ENCODE assay signal across 8 mouse cellular contexts in the genomic region with DNA sequence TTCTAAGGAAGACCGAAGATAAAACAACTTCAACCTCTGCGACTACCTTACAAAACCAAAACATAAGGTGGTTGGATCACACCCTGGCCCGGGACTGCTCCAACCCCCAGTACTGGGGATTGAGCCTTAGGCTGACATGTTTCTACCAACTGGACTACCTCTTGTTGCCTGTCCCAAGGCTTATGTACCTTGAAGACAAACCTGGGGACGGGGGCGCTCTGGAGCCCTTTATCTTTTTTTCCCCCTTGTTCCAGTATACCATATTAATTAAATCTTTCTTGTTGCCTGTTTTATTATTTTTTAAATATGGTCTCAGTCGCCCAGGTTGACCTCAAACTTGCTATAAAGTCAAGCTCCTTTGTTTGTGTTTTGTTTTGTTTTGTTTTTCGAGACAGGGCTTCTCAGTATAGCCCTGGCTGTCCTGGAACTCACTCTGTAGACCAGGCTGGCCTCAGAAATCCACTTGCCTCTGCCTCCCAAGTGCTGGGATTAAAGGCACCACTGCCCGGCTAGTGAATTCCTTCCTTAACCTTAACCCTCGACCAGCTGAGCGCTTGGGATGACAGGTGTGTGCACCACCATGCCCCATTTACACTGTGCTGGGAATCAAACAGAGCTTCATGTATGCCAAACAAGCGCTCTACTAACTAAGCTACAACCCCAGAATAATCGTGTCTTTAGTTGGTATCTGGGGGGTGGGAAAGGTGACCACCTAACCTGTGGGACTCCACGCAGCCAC. TPM values are rescaled to one million over a fixed set of nuclear protein-coding genes. Genes with fewer than 3 reads are reported as not detected.
A peak's percentile ranks its signal among the peaks of the same experiment; 100 is the strongest.
DNase-seq lines count a peak whose midpoint lies in the region; ATAC-seq and TF ChIP-seq lines count a peak whose summit lies in the region.

No protein-coding gene starts in this region.

- H3K36me3 ChIP-seq in heart, embryonic 11.5 days (ENCODE audit: control insufficient read depth, insufficient read depth, low read length), result peaks cover 13% of the 10 kb centered on the region
- peaks cover 52% of the 10 kb centered on the region for H3K36me3 ChIP-seq in E14TG2a.4 (ENCODE audit: insufficient read depth, low read length)
- peaks cover 46% of the 10 kb centered on the region for H3K36me3 ChIP-seq in hindbrain, embryonic 10.5 days
- H3K36me3 ChIP-seq in megakaryocyte, embryonic 14.5 days (replicated peaks; ENCODE audit: low read length), result peaks cover 47% of the 10 kb centered on the region

- TF ChIP-seq CTCF in E14TG2a.4 (conservative IDR thresholded peaks at IDR 0.05; ENCODE audit: low read length), result no peak

- peak overlapping the region; percentile 46; the same call in 1 of the 2 replicates for H3K27ac ChIP-seq in heart, embryonic 11.5 days (ENCODE audit: low read depth, low read length)
- H3K27ac ChIP-seq in hindbrain, embryonic 10.5 days, result peak overlapping the region; percentile 90

- no peak for DNase-seq in heart, postnatal 4 days
- DNase-seq in hindbrain, embryonic 10.5 days (ENCODE audit: low spot score), result no peak
- DNase-seq in embryo, embryonic 10.5 days (ENCODE audit: low spot score), result no peak
- no peak for DNase-seq in adrenal gland, postnatal 25 days
- no peak for DNase-seq in left cerebral cortex, adult 11 months (ENCODE audit: low spot score)

- no peaks in the 10 kb centered on the region for H3K9me3 ChIP-seq in heart, embryonic 11.5 days (replicated peaks; ENCODE audit: control insufficient read depth, low read length)
- H3K9me3 ChIP-seq in E14TG2a.4 (ENCODE audit: low read length), result no peaks in the 10 kb centered on the region
- no peaks in the 10 kb centered on the region for H3K9me3 ChIP-seq in hindbrain, embryonic 10.5 days
- H3K9me3 ChIP-seq in megakaryocyte, embryonic 14.5 days, result no peaks in the 10 kb centered on the region

- peaks cover 13% of the 10 kb centered on the region for H3K4me1 ChIP-seq in heart, embryonic 11.5 days (ENCODE audit: control insufficient read depth, insufficient read depth, low read length)
- peaks cover 58% of the 10 kb centered on the region for H3K4me1 ChIP-seq in E14TG2a.4 (replicated peaks; ENCODE audit: low read depth, low read length)
- H3K4me1 ChIP-seq in hindbrain, embryonic 10.5 days (replicated peaks), result peaks cover 35% of the 10 kb centered on the region
- H3K4me1 ChIP-seq in megakaryocyte, embryonic 14.5 days, result peaks cover 78% of the 10 kb centered on the region

- H3K4me2 ChIP-seq in heart, embryonic 11.5 days, result peak overlapping the region; percentile 89

- H3K27me3 ChIP-seq in heart, embryonic 11.5 days (ENCODE audit: control insufficient read depth, insufficient read depth, low read length), result no peaks in the 10 kb centered on the region
- no peaks in the 10 kb centered on the region for H3K27me3 ChIP-seq in E14TG2a.4 (ENCODE audit: insufficient read depth, low read length)
- H3K27me3 ChIP-seq in hindbrain, embryonic 10.5 days (ENCODE audit: insufficient read depth, poor library complexity, severe bottlenecking), result no peaks in the 10 kb centered on the region
- no peaks in the 10 kb centered on the region for H3K27me3 ChIP-seq in megakaryocyte, embryonic 14.5 days (replicated peaks)

- H3K9ac ChIP-seq in heart, embryonic 11.5 days (ENCODE audit: low read depth, low read length), result peak overlapping the region; percentile 93

- no peak for ATAC-seq in heart, embryonic 11.5 days (replicated peaks; ENCODE audit: insufficient number of reproducible peaks, low FRiP score, low TSS enrichment)

- peak overlapping the region; percentile 100 for H3K4me3 ChIP-seq in heart, embryonic 11.5 days (ENCODE audit: low read depth, low read length)
- H3K4me3 ChIP-seq in E14TG2a.4 (replicated peaks; ENCODE audit: low read length), result peak overlapping the region; percentile 99
- H3K4me3 ChIP-seq in hindbrain, embryonic 10.5 days, result peak overlapping the region; percentile 100
- H3K4me3 ChIP-seq in megakaryocyte, embryonic 14.5 days (replicated peaks), result peak overlapping the region; percentile 99

- 28% methylated on average over 13 of the region's 13 CpGs for WGBS in heart, embryonic 11.5 days (ENCODE audit: insufficient replicate concordance)
- WGBS in hindbrain, embryonic 10.5 days, result 29% methylated on average over 13 of the region's 13 CpGs

RNA-seq across cellular contexts. Expression of gene Lrrc47, which starts 0.5 kb away (rescaled TPM):
- 13.4 and 14.7 TPM in 2 replicates for polyA plus RNA-seq in heart, embryonic 11.5 days (2014; fragmentation: Nextera tagmentation; extraction: Ambion mirVana)
- total RNA-seq in heart, postnatal 4 days (2021), result 10 to 100 TPM; 45.8 to 46.7 TPM
- polyA plus RNA-seq in hindbrain, embryonic 10.5 days (2016; fragmentation: Nextera tagmentation; extraction: Ambion mirVana), result 20.2 and 25.3 TPM in 2 replicates
- polyA plus RNA-seq in megakaryocyte, embryonic 14.5 days (2012; ENCODE audit: insufficient read depth, low replicate concordance), result 84.5 and 98.9 TPM in 2 replicates
- 54.7 and 56.0 TPM in 2 replicates for total RNA-seq in adrenal gland, postnatal 25 days (2021)

RNA-seq across cellular contexts. Expression of gene Smim1, which starts 15.0 kb away (rescaled TPM):
- polyA plus RNA-seq in heart, embryonic 11.5 days (2014; fragmentation: Nextera tagmentation; extraction: Ambion mirVana), result 95.7 and 104 TPM in 2 replicates
- 10 to 100 TPM; 11.7 to 14.8 TPM for total RNA-seq in heart, postnatal 4 days (2021)
- 25.9 and 32.9 TPM in 2 replicates for polyA plus RNA-seq in hindbrain, embryonic 10.5 days (2016; fragmentation: Nextera tagmentation; extraction: Ambion mirVana)
- polyA plus RNA-seq in megakaryocyte, embryonic 14.5 days (2012; ENCODE audit: insufficient read depth, low replicate concordance), result 92.3 and 104 TPM in 2 replicates
- total RNA-seq in adrenal gland, postnatal 25 days (2021), result 31.3 and 64.1 TPM in 2 replicates

RNA-seq across cellular contexts. Expression of gene Ccdc27, which starts 31.4 kb away (rescaled TPM):
- not detected in 2 replicates for polyA plus RNA-seq in heart, embryonic 11.5 days (2014; fragmentation: Nextera tagmentation; extraction: Ambion mirVana)
- total RNA-seq in heart, postnatal 4 days (2021), result not detected
- not detected in 2 replicates for polyA plus RNA-seq in hindbrain, embryonic 10.5 days (2016; fragmentation: Nextera tagmentation; extraction: Ambion mirVana)
- not detected in 2 replicates for polyA plus RNA-seq in megakaryocyte, embryonic 14.5 days (2012; ENCODE audit: insufficient read depth, low replicate concordance)
- total RNA-seq in adrenal gland, postnatal 25 days (2021), result not detected in 2 replicates

RNA-seq across cellular contexts. Expression of gene Cep104, which starts 36.1 kb away (rescaled TPM):
- polyA plus RNA-seq in heart, embryonic 11.5 days (2014; fragmentation: Nextera tagmentation; extraction: Ambion mirVana), result 11.4 and 14.3 TPM in 2 replicates
- total RNA-seq in heart, postnatal 4 days (2021), result 10 to 100 TPM; 24.1 to 26.4 TPM
- polyA plus RNA-seq in hindbrain, embryonic 10.5 days (2016; fragmentation: Nextera tagmentation; extraction: Ambion mirVana), result 21.1 and 22.5 TPM in 2 replicates
- polyA plus RNA-seq in megakaryocyte, embryonic 14.5 days (2012; ENCODE audit: insufficient read depth, low replicate concordance), result 3.8 and 7.3 TPM in 2 replicates
- 29.1 and 31.1 TPM in 2 replicates for total RNA-seq in adrenal gland, postnatal 25 days (2021)

RNA-seq across cellular contexts. Expression of gene Dffb, which starts 36.1 kb away (rescaled TPM):
- 4.9 and 7.5 TPM in 2 replicates for polyA plus RNA-seq in heart, embryonic 11.5 days (2014; fragmentation: Nextera tagmentation; extraction: Ambion mirVana)
- 1 to 10 TPM; 5.8 to 6.2 TPM for total RNA-seq in heart, postnatal 4 days (2021)
- polyA plus RNA-seq in hindbrain, embryonic 10.5 days (2016; fragmentation: Nextera tagmentation; extraction: Ambion mirVana), result 12.0 and 14.9 TPM in 2 replicates
- polyA plus RNA-seq in megakaryocyte, embryonic 14.5 days (2012; ENCODE audit: insufficient read depth, low replicate concordance), result 2.5 and 5.4 TPM in 2 replicates
- total RNA-seq in adrenal gland, postnatal 25 days (2021), result 3.8 and 9.4 TPM in 2 replicates
